Mouse (Mus musculus) erythroblast, embryonic 14.5 days (primary cell): ENCODE results near the gene Rnf32.

Experiments used
- GATA1 ChIP-seq: IDR thresholded peaks from 2 replicates; pipeline ENCODE4 v1.6.1; 2012; ENCODE audit warnings: low read length, inconsistent platforms, mixed read lengths
- TAL1 ChIP-seq: IDR thresholded peaks from 3 replicates; pipeline ENCODE4 v1.6.1; 2012; ENCODE audit warnings: low read length, inconsistent platforms, mixed read lengths

DNA sequence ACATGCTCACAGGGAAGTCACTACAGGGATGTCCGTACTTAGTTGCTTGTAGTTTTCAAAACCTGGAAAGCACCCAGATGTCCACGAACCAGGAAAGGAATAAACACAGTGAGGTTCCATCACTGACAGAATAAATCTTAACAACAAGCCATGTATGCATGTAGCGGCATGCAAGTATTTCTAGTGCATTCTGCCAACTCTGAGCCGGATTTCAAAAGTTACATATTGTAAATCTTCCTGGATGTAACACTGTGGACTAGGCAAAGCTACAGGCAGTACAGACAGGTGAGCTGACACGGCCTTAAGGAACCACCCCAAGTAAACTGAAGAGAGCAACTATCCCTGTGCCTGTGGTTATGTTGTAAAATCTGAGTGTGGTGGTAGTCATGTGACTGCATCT lies 9.0 kb upstream of the Rnf32 start:
- TF ChIP-seq TAL1 = no peak
- TF ChIP-seq GATA1 = no peak
